Mouse (Mus musculus) forebrain, embryonic 14.5 days (tissue): Measurements from ENCODE around the gene Fsd2. TPM values are rescaled to one million over a fixed set of nuclear protein-coding genes. Genes with fewer than 3 reads are reported as not detected.

ENCODE experiments used
- ATAC-seq: fragments of 200-750 bp; cut with Nextera tagmentation; 2 replicates; pipeline ENCODE4 v1.8.0; 2017; ENCODE audit warnings: mild to moderate bottlenecking, moderate library complexity
- DNase-seq: peaks from one replicate; pipeline ENCODE4 v3.0.0-alpha.2; 2015; ENCODE audit warnings: low spot score
- H3K27ac ChIP-seq: fragments of 300-500 bp; sonication (generic); 2 replicates; pipeline ENCODE4 v1.5.1; 2014; ENCODE audit warnings: low read depth, mild to moderate bottlenecking, control low read depth, low read length, moderate library complexity
- H3K27me3 ChIP-seq: fragments of 300-500 bp; sonication (generic); replicated peaks from 2 replicates; pipeline ENCODE4 v1.6.1; 2014; ENCODE audit warnings: low read length, control low read depth, mixed read lengths; ENCODE audit not compliant: control insufficient read depth, insufficient read depth
- H3K36me3 ChIP-seq: fragments of 300-500 bp; sonication (generic); 2 replicates; pipeline ENCODE4 v1.6.1; 2014; ENCODE audit warnings: low read length, control low read depth; ENCODE audit not compliant: control insufficient read depth, insufficient read depth
- H3K4me1 ChIP-seq: fragments of 300-500 bp; sonication (generic); 2 replicates; pipeline ENCODE4 v1.6.1; 2014; ENCODE audit warnings: antibody characterized with exemption, low read length, control low read depth; ENCODE audit not compliant: control insufficient read depth, insufficient read depth
- H3K4me2 ChIP-seq: fragments of 300-500 bp; sonication (generic); 2 replicates; pipeline ENCODE4 v1.6.1; 2014; ENCODE audit warnings: mild to moderate bottlenecking, control low read depth, low read length
- H3K4me3 ChIP-seq: fragments of 300-500 bp; sonication (generic); 2 replicates; pipeline ENCODE4 v1.5.1; 2014; ENCODE audit warnings: low read depth, low read length, control low read depth
- H3K9ac ChIP-seq: fragments of 300-500 bp; sonication (generic); 2 replicates; pipeline ENCODE4 v1.6.1; 2014; ENCODE audit warnings: mild to moderate bottlenecking, low read length, control low read depth, moderate library complexity
- H3K9me3 ChIP-seq: fragments of 300-500 bp; sonication (generic); replicated peaks from 2 replicates; pipeline ENCODE4 v1.6.1; 2016; ENCODE audit warnings: low read length, control low read depth, mixed read lengths; ENCODE audit not compliant: control insufficient read depth
- WGBS: fragments of 180-500 bp; shearing (Covaris S2); extraction: QIAGEN DNeasy Blood & Tissue Kit; methylation state at CpG from one replicate; pipeline ENCODE4 v1.1.7; 2014; 5-methylcytosine and 5-hydroxymethylcytosine counted together
- microRNA counts: library from miRNA; unstranded; fragments of <30 nt; microRNA quantifications from one replicate; lab custom pipeline; 2016
- polyA plus RNA-seq: library from polyadenylated mRNA; unstranded; fragments of >200 nt; fragmentation: Nextera tagmentation; extraction: Ambion mirVana; gene quantifications from 2 replicates; pipeline ENCODE4 v1.2.1, GENCODE M21; 2014

Fsd2 gene
- polyA plus RNA-seq, 1 experiment from 2014 or later: 0.09 TPM

DNA sequence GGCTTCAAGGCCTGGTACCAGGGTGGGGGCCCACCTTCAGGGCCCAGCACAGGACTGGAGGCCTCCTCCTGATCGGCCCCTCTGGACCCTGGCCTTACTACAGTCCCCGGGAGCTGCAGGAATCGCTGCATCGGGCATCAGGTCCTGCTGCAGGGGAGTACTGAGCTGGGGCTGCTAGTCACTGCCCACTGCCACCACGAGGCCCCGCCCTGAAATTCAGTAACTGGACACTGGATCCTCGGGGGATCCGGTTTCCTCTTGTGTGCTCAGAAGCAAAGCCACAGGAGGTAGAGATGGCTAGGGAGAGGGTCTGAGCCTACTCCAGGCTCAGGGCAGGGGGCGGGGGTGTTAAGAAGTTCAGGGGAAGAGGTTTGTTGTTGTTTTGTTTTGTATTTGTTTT lies 77.1 kb downstream of the Fsd2 start:
- Histone ChIP-seq H3K9ac (no peak overlapping the region), H3K4me2 (no peak overlapping the region), H3K9me3 (no peaks in the 10 kb centered on the region), H3K4me1 (peaks cover 12% of the 10 kb centered on the region), H3K27me3 (no peaks in the 10 kb centered on the region), H3K27ac (no peak overlapping the region), H3K4me3 (no peak overlapping the region), H3K36me3 (peaks cover 2% of the 10 kb centered on the region)
- ATAC-seq: no peak
- DNase-seq: no peak
- WGBS: 5% methylated on average over 9 of the region's 9 CpGs

MicroRNA genes within 50 kb of the gene (microRNA counts, 519-probe panel; counts per million panel counts)
- microRNA mmu-miR-1839-3p (lab: Ali Mortazavi, UCI) (1,935 counts per million, percentile 5 among the panel's probes with 10 or more counts), microRNA mmu-miR-1839-5p (lab: Ali Mortazavi, UCI) (3,824 counts per million, percentile 43 among the panel's probes with 10 or more counts)

Other genes starting within 250 kb of the Fsd2 start
- 769 and 900 TPM in 2 replicates for gene Rps17, start 221.7 kb downstream of the Fsd2 start, polyA plus RNA-seq
- gene Cpeb1, start 111.5 kb downstream of the Fsd2 start, polyA plus RNA-seq: 1.1 and 2.7 TPM in 2 replicates
- gene Ap3b2, start 73.0 kb downstream of the Fsd2 start, polyA plus RNA-seq: 82.3 and 105 TPM in 2 replicates
- gene BC048679, start 68.7 kb downstream of the Fsd2 start, polyA plus RNA-seq: not detected in 2 replicates
- gene Whamm, start 4.3 kb upstream of the Fsd2 start, polyA plus RNA-seq: 4.7 and 5.8 TPM in 2 replicates
- 15.9 and 16.6 TPM in 2 replicates for gene Homer2, start 140.6 kb upstream of the Fsd2 start, polyA plus RNA-seq
- gene Ramac, start 196.0 kb upstream of the Fsd2 start, polyA plus RNA-seq: 172 and 180 TPM in 2 replicates
- 48.5 and 54.4 TPM in 2 replicates for gene 3110040N11Rik, start 222.5 kb upstream of the Fsd2 start, polyA plus RNA-seq